Mouse (Mus musculus) embryonic fibroblast, embryonic 13.5 days (primary cell): ENCODE results near the gene Wdr44. TPM values are rescaled to one million over a fixed set of nuclear protein-coding genes. Genes with fewer than 3 reads are reported as not detected.
"Not testable (repeated sequence)": the region's sequence is repeated elsewhere in the genome, so short reads cannot be mapped to it uniquely, and the experiment has no call there.

Source experiments
- H3K27ac ChIP-seq: 2 replicates; pipeline ENCODE4 v1.5.1; 2012; ENCODE audit warnings: low read length, control low read depth, inconsistent platforms; ENCODE audit not compliant: insufficient read depth
- H3K4me1 ChIP-seq: 2 replicates; pipeline ENCODE4 v1.6.1; 2011; ENCODE audit warnings: low read length; ENCODE audit not compliant: control insufficient read depth, insufficient read depth
- H3K4me3 ChIP-seq: 2 replicates; pipeline ENCODE4 v1.5.1; 2011; ENCODE audit warnings: mild to moderate bottlenecking, control low read depth, low read length; ENCODE audit not compliant: insufficient read depth
- CTCF ChIP-seq: IDR thresholded peaks from 2 replicates; pipeline ENCODE4 v1.5.1; 2011; ENCODE audit warnings: mild to moderate bottlenecking, control low read depth, low read length, moderate library complexity, borderline replicate concordance; ENCODE audit not compliant: insufficient read depth
- POLR2A ChIP-seq: IDR thresholded peaks from 2 replicates; pipeline ENCODE4 v1.6.1; 2011; ENCODE audit warnings: low read depth, mild to moderate bottlenecking, control low read depth, low read length, moderate library complexity
- polyA plus RNA-seq: library from polyadenylated mRNA; stranded (reverse); fragments of >200 nt; gene quantifications from 2 replicates; pipeline ENCODE4 v1.2.4, GENCODE M21; 2011; ENCODE audit warnings: low read depth; ENCODE audit not compliant: missing spikeins, insufficient read length

The Wdr44 gene
- polyA plus RNA-seq, 1 experiment = 10.9 TPM

DNA sequence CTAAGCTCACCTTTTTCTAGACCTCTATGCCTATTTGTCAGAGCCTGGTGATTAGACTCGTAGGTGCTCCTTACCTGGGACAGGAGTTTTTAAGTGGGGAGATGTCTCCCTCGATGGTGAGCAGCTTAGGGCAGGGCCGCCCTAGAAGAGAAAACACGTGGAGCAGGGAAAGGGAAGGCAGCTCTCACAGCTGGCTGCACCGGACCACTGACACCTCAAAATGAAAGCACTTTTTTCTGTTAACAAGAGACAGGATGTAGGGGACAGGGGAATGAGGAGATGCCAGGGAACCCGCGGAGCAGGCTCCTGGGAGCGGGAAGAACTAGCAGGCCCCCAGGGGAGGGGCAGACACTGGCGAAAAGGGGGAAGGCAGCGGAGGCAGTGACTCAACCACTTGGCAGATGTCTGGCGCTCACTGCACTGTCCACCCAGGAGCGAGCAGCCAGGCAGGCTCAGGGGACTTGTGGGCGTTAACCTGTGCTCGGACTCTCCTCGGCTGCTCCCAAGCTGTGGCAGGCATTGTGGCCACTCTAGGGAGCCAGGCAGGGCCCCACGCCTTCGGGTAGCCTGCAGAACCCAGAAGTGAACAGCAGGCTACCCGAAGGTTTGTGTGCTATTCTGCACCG is 130.7 kb downstream of the Wdr44 start:
- H3K4me3 ChIP-seq = no peak overlapping the region
- no peak overlapping the region for H3K27ac ChIP-seq
- no peak for TF ChIP-seq CTCF
- TF ChIP-seq POLR2A = no peak
- no peaks in the 10 kb centered on the region for H3K4me1 ChIP-seq

GRCm38 (mm10) chrX:23833784-23834183 is 140.9 kb downstream of the Wdr44 start:
- not testable (repeated sequence) for H3K4me3 ChIP-seq, H3K4me1 ChIP-seq, H3K27ac ChIP-seq

DNA sequence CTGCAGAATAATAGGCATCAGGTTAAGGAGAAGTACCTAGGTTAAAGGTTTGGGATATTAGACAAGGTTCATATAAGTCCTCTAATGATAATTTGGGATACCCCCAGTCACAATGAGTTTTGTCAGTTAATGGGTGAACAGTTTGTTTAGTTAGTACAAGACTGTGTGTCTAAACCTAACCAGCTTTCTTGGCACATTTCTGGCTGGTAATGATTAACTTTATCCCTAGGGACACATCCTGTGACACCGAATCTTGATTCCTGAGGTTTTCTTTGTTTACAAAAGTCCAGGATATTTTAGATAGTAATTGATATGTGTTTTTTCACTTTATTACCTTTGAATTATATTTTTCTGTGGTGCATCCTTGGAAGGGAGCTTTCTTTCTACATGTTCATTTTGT is 148.1 kb downstream of the Wdr44 start:
- TF ChIP-seq CTCF = no peak
- no peak for TF ChIP-seq POLR2A

More for the DNA sequence above, 148.1 kb downstream of the Wdr44 start:
- H3K4me1 ChIP-seq = no peaks in the 10 kb centered on the region
- H3K4me3 ChIP-seq = no peak overlapping the region
- no peak overlapping the region for H3K27ac ChIP-seq

Other genes with a start within 250 kb of the Wdr44 start
- gene Gm4907, start 189.5 kb downstream of the Wdr44 start, polyA plus RNA-seq = not detected in 2 replicates